Mouse (Mus musculus): ENCODE data around the gene Bcas2.

- no peak for TF ChIP-seq USF1 (IDR thresholded peaks at IDR 0.05; ENCODE audit: low read depth)
- no peak for TF ChIP-seq POLR2A (IDR thresholded peaks at IDR 0.05; ENCODE audit: insufficient read length, low read depth)
- no peak for TF ChIP-seq TCF12 (IDR thresholded peaks at IDR 0.05; ENCODE audit: insufficient read depth, poor library complexity, severe bottlenecking)
- TF ChIP-seq CEBPB (IDR thresholded peaks at IDR 0.05; ENCODE audit: insufficient read depth, poor library complexity, severe bottlenecking): no peak
- no peak for TF ChIP-seq MYOD1 (IDR thresholded peaks at IDR 0.05; ENCODE audit: control insufficient read depth in 1 of 3, insufficient read length in 2 of 3, low read depth in 2 of 3)
- no peak for TF ChIP-seq MAX (IDR thresholded peaks at IDR 0.05; ENCODE audit: low read depth)
- TF ChIP-seq SRF (IDR thresholded peaks at IDR 0.05; ENCODE audit: control insufficient read depth, insufficient read length, low read depth): no peak
- no peak for TF ChIP-seq TCF3 (IDR thresholded peaks at IDR 0.05; ENCODE audit: insufficient read length, low read depth)
- TF ChIP-seq REST (IDR thresholded peaks at IDR 0.05; ENCODE audit: insufficient read depth, insufficient read length): no peak
- TF ChIP-seq POLR2AphosphoS2 (IDR thresholded peaks at IDR 0.05; ENCODE audit: insufficient read length, low read depth): no peak
- TF ChIP-seq E2F4 (IDR thresholded peaks at IDR 0.05; ENCODE audit: insufficient read depth): no peak
These were observed 34.9 kb upstream of the Bcas2 start for GRCm38 (mm10) chr3:103136414-103137077.

All from myocyte (in vitro differentiated cells).